22 mouse cellular contexts compared by ENCODE assay signal in genomic region chr11:61879921-61880320, GRCm38 (mm10). TPM values are rescaled to one million over a fixed set of nuclear protein-coding genes. Genes with fewer than 3 reads are reported as not detected.
DNase-seq lines count a peak whose midpoint lies in the region; ATAC-seq lines count a peak whose summit lies in the region.
"Had no signal": no experiment of that assay in that cellular context is flagged by ENCODE, and none has a peak within 500 bp of the region (broad histone marks: within the 10 kb centered on the region; RNA-seq: fewer than 3 reads in every experiment).

No protein-coding gene starts in this region.

- no peak for ATAC-seq in megakaryocyte, adult 5-6 weeks (ENCODE audit: poor library complexity, severe bottlenecking)
- ATAC-seq: activated CD4-positive, CD25-positive, alpha-beta regulatory T cell, adult 4 months; CD4-positive, CD25-positive, alpha-beta regulatory T cell, adult 4 months; forebrain, embryonic 14.5 days; forebrain, postnatal 0 days; hindbrain, postnatal 0 days; inflammation-experienced regulatory T-cells, adult 6 months; intestine, embryonic 16.5 days had no signal

- intact Hi-C loops in left cerebral cortex, postnatal 10 days (cut with DNase I): no loop called here

- peak; percentile 39 for DNase-seq in heart, adult 11 months
- DNase-seq in heart, adult 9 months (ENCODE audit: low spot score in 2 of 2): no peak
- DNase-seq in adrenal gland, postnatal 10 days: peak; percentile 18
- peak; percentile 54 to 57 for DNase-seq in adrenal gland, postnatal 36 days
- no peak for DNase-seq in left cerebral cortex, postnatal 10 days (ENCODE audit: extremely low spot score in 1 of 2, low spot score in 2 of 2)
- DNase-seq: cerebellum, adult 11-12 months; cerebellum, adult 8-10 months; cerebellum, postnatal 10 days; forebrain, postnatal 0 days; gastrocnemius, adult 2 months; gastrocnemius, postnatal 14 days; heart, adult 18-20 months; heart, postnatal 14 days; heart, postnatal 4 days; kidney, adult 18-20 months had no signal

RNA-seq across cellular contexts. Expression of gene Ulk2, which starts 25.0 kb away (rescaled TPM):
- total RNA-seq in adrenal gland, postnatal 10 days (2021): 10 to 100 TPM; 35.7 to 36.9 TPM
- total RNA-seq in adrenal gland, postnatal 36 days (2021): 10 to 100 TPM; 31.3 to 38.2 TPM
- 17.5 and 22.7 TPM in 2 replicates for total RNA-seq in megakaryocyte, adult 5-6 weeks (2015)
- 16.5 and 19.8 TPM in 2 replicates for total RNA-seq in megakaryocyte, adult 5-6 weeks (2017)
- total RNA-seq in left cerebral cortex, postnatal 10 days (2021): 100 to 1,000 TPM; 106 to 114 TPM

RNA-seq across cellular contexts. Expression of gene Akap10, which starts 50.1 kb away (rescaled TPM):
- total RNA-seq in adrenal gland, postnatal 10 days (2021): 10 to 100 TPM; 22.2 to 26.8 TPM
- 10 to 100 TPM; 23.1 to 33.7 TPM for total RNA-seq in adrenal gland, postnatal 36 days (2021)
- total RNA-seq in megakaryocyte, adult 5-6 weeks (2015): 37.5 and 42.9 TPM in 2 replicates
- total RNA-seq in megakaryocyte, adult 5-6 weeks (2017): 45.5 and 47.9 TPM in 2 replicates
- 10 to 100 TPM; 28.4 to 31.2 TPM for total RNA-seq in left cerebral cortex, postnatal 10 days (2021)

Comparison
In these comparisons a context has a peak if more than half of its experiments do, and no peak if none do; other contexts are left out.
1. DNase-seq: peak in heart, adult 11 months (single experiment), adrenal gland, postnatal 10 days (single experiment) and adrenal gland, postnatal 36 days (2 of 2); none in heart, adult 9 months (0 of 2) and left cerebral cortex, postnatal 10 days (0 of 2).